Mouse (Mus musculus): Measurements from ENCODE around the gene Rere.

DNA sequence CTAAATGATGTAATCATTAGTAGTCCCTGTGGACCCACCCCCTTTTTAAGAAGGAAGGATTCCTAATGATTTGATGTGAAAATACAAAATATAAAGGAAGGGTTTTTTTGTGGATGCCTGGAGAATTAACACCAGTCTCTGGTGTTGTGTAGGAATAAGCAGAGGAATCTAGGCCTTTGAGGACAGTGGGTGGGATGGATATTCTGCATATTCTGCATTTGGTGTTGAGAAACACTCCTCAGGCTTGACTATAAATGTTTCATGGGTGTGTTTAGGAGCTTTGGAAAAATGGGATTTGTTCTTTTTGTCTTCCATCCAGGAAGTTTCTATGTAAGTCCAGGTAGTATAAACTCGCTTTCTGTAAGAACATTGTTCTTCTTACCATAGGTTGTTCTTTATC, 55.8 kb downstream of the Rere start:
- no peak for TF ChIP-seq GATA1 (IDR thresholded peaks at IDR 0.05; ENCODE audit: low read length)
- no peak for TF ChIP-seq TAL1 (IDR thresholded peaks at IDR 0.05; ENCODE audit: low read length)

Data from erythroblast, embryonic 14.5 days (primary cell).